Mouse (Mus musculus): ENCODE measurements around the gene Osbpl10. TPM values are rescaled to one million over a fixed set of nuclear protein-coding genes. Genes with fewer than 3 reads are reported as not detected.

Gene Osbpl10
- total and polyA plus RNA-seq, 2 experiments from 2014 or later, result 0.36 to 2.9 TPM

- no peaks in the 10 kb centered on the region for H3K36me3 ChIP-seq (replicated peaks; ENCODE audit: control insufficient read depth, insufficient read depth, low read length)
- TF ChIP-seq EP300 (IDR thresholded peaks at IDR 0.05; ENCODE audit: low read depth) (no peak), CTCF (IDR thresholded peaks at IDR 0.05; ENCODE audit: low read depth) (no peak)
- no peaks in the 10 kb centered on the region for H3K27me3 ChIP-seq (ENCODE audit: control insufficient read depth, insufficient read depth, low read length)
- H3K4me3 ChIP-seq (ENCODE audit: low read depth, low read length), result no peak overlapping the region
- no peak for DNase-seq (ENCODE audit: low spot score)
- no peak overlapping the region for H3K9ac ChIP-seq (replicated peaks; ENCODE audit: low read depth, low read length)
- 65% methylated on average over 12 of the region's 12 CpGs for WGBS
- no peaks in the 10 kb centered on the region for H3K4me1 ChIP-seq (ENCODE audit: control insufficient read depth, insufficient read depth)
- ATAC-seq (ENCODE audit: insufficient read depth, low read depth), result no peak
- no peak overlapping the region for H3K27ac ChIP-seq (ENCODE audit: low read depth)
- H3K4me2 ChIP-seq (ENCODE audit: low read depth, low read length), result no peak overlapping the region
- H3K9me3 ChIP-seq (replicated peaks; ENCODE audit: control insufficient read depth, low read length), result peaks cover 13% of the 10 kb centered on the region; the same call in 1 of the 2 replicates
Measured at GRCm38 (mm10) chr9:115012367-115012766, 34.0 kb downstream of the Osbpl10 start.

GRCm38 (mm10) chr9:115020141-115020540 is 41.8 kb downstream of the Osbpl10 start:
- no peak overlapping the region for H3K27ac ChIP-seq (ENCODE audit: low read depth)
- H3K4me2 ChIP-seq (ENCODE audit: low read depth, low read length), result no peak overlapping the region
- no peaks in the 10 kb centered on the region for H3K36me3 ChIP-seq (replicated peaks; ENCODE audit: control insufficient read depth, insufficient read depth, low read length)
- peaks cover 4% of the 10 kb centered on the region; the same call in 1 of the 2 replicates for H3K9me3 ChIP-seq (replicated peaks; ENCODE audit: control insufficient read depth, low read length)
- DNase-seq (ENCODE audit: low spot score), result no peak
- WGBS, result 85% methylated on average over 7 of the region's 7 CpGs
- no peak overlapping the region for H3K4me3 ChIP-seq (ENCODE audit: low read depth, low read length)
- no peak overlapping the region for H3K9ac ChIP-seq (replicated peaks; ENCODE audit: low read depth, low read length)
- TF ChIP-seq EP300 (IDR thresholded peaks at IDR 0.05; ENCODE audit: low read depth), result no peak
- TF ChIP-seq CTCF (IDR thresholded peaks at IDR 0.05; ENCODE audit: low read depth), result no peak
- H3K4me1 ChIP-seq (ENCODE audit: control insufficient read depth, insufficient read depth), result peaks cover 8% of the 10 kb centered on the region; the same call in 1 of the 2 replicates
- no peak for ATAC-seq (ENCODE audit: insufficient read depth, low read depth)
- no peaks in the 10 kb centered on the region for H3K27me3 ChIP-seq (ENCODE audit: control insufficient read depth, insufficient read depth, low read length)

DNA sequence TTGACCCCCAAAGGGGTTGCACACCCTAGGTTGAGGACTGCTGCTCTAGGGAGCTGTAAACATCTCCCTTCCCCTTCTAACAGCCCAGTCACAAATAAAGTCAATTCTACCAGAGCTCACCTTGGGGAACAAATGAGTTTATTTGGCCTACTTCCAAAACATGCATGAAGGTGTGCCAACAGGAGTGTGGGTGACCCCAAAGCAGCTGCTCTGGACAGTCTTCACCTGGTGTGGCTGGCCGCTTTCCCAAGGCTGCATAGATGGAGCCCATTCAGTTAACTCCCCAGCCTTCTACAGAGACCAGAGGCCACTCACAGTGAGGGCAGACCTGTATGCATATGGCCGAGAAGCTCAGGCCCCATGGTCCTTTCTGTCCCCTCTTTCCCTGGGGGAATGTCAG is 43.0 kb downstream of the Osbpl10 start:
- Histone ChIP-seq H3K4me2 (ENCODE audit: low read depth, low read length) (no peak overlapping the region), H3K36me3 (replicated peaks; ENCODE audit: control insufficient read depth, insufficient read depth, low read length) (no peaks in the 10 kb centered on the region), H3K27me3 (ENCODE audit: control insufficient read depth, insufficient read depth, low read length) (no peaks in the 10 kb centered on the region), H3K4me1 (ENCODE audit: control insufficient read depth, insufficient read depth) (peaks cover 8% of the 10 kb centered on the region; the same call in 1 of the 2 replicates), H3K9ac (replicated peaks; ENCODE audit: low read depth, low read length) (no peak overlapping the region), H3K4me3 (ENCODE audit: low read depth, low read length) (no peak overlapping the region), H3K27ac (ENCODE audit: low read depth) (no peak overlapping the region), H3K9me3 (replicated peaks; ENCODE audit: control insufficient read depth, low read length) (no peaks in the 10 kb centered on the region)
- TF ChIP-seq EP300 (IDR thresholded peaks at IDR 0.05; ENCODE audit: low read depth) (no peak), CTCF (IDR thresholded peaks at IDR 0.05; ENCODE audit: low read depth) (no peak)
- no peak for DNase-seq (ENCODE audit: low spot score)
- no peak for ATAC-seq (ENCODE audit: insufficient read depth, low read depth)
- 81% methylated on average over 2 of the region's 2 CpGs for WGBS

DNA sequence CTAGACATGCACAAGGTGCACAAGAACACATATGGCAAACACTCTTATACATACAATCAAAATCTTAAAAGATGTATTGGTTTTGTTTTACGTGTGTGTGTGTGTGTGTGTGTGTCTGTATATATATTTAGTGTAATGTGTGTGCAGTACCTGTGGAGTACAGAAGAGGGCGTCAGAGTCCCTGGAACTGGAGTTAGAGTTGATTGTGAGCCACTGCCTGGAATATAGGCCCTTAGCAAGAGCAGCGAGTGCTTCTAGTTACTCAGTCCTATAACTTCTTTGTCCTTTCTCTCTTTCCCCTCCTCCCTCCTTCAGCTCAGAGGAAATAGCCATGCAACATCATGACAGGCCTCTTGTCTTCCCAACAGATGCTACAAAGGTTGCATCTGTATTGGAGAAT is 44.8 kb downstream of the Osbpl10 start:
- Histone ChIP-seq H3K9ac (replicated peaks; ENCODE audit: low read depth, low read length) (no peak overlapping the region), H3K27me3 (ENCODE audit: control insufficient read depth, insufficient read depth, low read length) (no peaks in the 10 kb centered on the region), H3K4me2 (ENCODE audit: low read depth, low read length) (no peak overlapping the region), H3K27ac (ENCODE audit: low read depth) (no peak overlapping the region), H3K4me1 (ENCODE audit: control insufficient read depth, insufficient read depth) (peaks cover 8% of the 10 kb centered on the region; the same call in 1 of the 2 replicates), H3K9me3 (replicated peaks; ENCODE audit: control insufficient read depth, low read length) (no peaks in the 10 kb centered on the region), H3K36me3 (replicated peaks; ENCODE audit: control insufficient read depth, insufficient read depth, low read length) (no peaks in the 10 kb centered on the region), H3K4me3 (ENCODE audit: low read depth, low read length) (no peak overlapping the region)
- DNase-seq (ENCODE audit: low spot score) (no peak), ATAC-seq (ENCODE audit: insufficient read depth, low read depth) (no peak)
- 84% methylated on average over 3 of the region's 3 CpGs for WGBS
- TF ChIP-seq EP300 (IDR thresholded peaks at IDR 0.05; ENCODE audit: low read depth) (no peak), CTCF (IDR thresholded peaks at IDR 0.05; ENCODE audit: low read depth) (no peak)

GRCm38 (mm10) chr9:115023708-115024383 is 45.5 kb downstream of the Osbpl10 start:
- Histone ChIP-seq H3K9me3 (replicated peaks; ENCODE audit: control insufficient read depth, low read length) (no peaks in the 10 kb centered on the region), H3K27me3 (ENCODE audit: control insufficient read depth, insufficient read depth, low read length) (no peaks in the 10 kb centered on the region), H3K4me2 (ENCODE audit: low read depth, low read length) (peak overlapping the region; percentile 51), H3K4me1 (ENCODE audit: control insufficient read depth, insufficient read depth) (peaks cover 8% of the 10 kb centered on the region; the same call in 1 of the 2 replicates), H3K36me3 (replicated peaks; ENCODE audit: control insufficient read depth, insufficient read depth, low read length) (no peaks in the 10 kb centered on the region), H3K9ac (replicated peaks; ENCODE audit: low read depth, low read length) (no peak overlapping the region), H3K27ac (ENCODE audit: low read depth) (peak overlapping the region; percentile 38), H3K4me3 (ENCODE audit: low read depth, low read length) (no peak overlapping the region)
- TF ChIP-seq CTCF (IDR thresholded peaks at IDR 0.05; ENCODE audit: low read depth) (no peak), EP300 (IDR thresholded peaks at IDR 0.05; ENCODE audit: low read depth) (no peak)
- peak; percentile 54; the same call in 1 of the 2 replicates for ATAC-seq (ENCODE audit: insufficient read depth, low read depth)
- DNase-seq (ENCODE audit: low spot score), result peak; percentile 48
- WGBS, result 42% methylated on average over 10 of the region's 10 CpGs

DNA sequence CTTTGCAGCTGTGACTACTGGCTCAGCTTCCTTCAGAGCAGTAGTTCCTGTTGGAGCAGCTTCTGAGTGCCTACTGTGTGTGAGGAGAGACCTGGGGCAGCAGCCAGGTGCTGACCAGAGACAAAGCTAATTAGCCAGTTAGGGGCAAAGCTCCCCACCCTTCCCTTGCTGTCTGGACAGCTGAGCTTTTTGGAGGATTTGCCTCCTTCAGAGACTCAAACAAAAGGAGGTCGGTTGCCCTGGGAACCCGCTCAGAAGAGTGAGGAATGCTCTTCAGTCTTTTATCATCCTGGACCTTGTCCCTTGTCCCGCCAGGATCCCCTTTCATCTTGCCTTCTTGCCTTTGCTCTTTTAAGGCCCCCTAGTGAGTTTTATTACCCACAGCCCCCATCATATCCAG is 50.9 kb downstream of the Osbpl10 start:
- DNase-seq (ENCODE audit: low spot score) (no peak), ATAC-seq (ENCODE audit: insufficient read depth, low read depth) (no peak)
- 45% methylated on average over 3 of the region's 3 CpGs for WGBS
- H3K27me3 ChIP-seq (ENCODE audit: control insufficient read depth, insufficient read depth, low read length), result no peaks in the 10 kb centered on the region
- H3K9me3 ChIP-seq (replicated peaks; ENCODE audit: control insufficient read depth, low read length), result no peaks in the 10 kb centered on the region
- no peak overlapping the region for H3K4me3 ChIP-seq (ENCODE audit: low read depth, low read length)
- H3K9ac ChIP-seq (replicated peaks; ENCODE audit: low read depth, low read length), result no peak overlapping the region
- no peak for TF ChIP-seq CTCF (IDR thresholded peaks at IDR 0.05; ENCODE audit: low read depth)
- no peak for TF ChIP-seq EP300 (IDR thresholded peaks at IDR 0.05; ENCODE audit: low read depth)
- H3K4me2 ChIP-seq (ENCODE audit: low read depth, low read length), result no peak overlapping the region
- H3K36me3 ChIP-seq (replicated peaks; ENCODE audit: control insufficient read depth, insufficient read depth, low read length), result no peaks in the 10 kb centered on the region
- no peaks in the 10 kb centered on the region for H3K4me1 ChIP-seq (ENCODE audit: control insufficient read depth, insufficient read depth)
- H3K27ac ChIP-seq (ENCODE audit: low read depth), result no peak overlapping the region

Data from heart, postnatal 0 days (tissue).